Mouse (Mus musculus) embryonic facial prominence, embryonic 13.5 days (tissue): ENCODE data around the gene BC051142. TPM values are rescaled to one million over a fixed set of nuclear protein-coding genes. Genes with fewer than 3 reads are reported as not detected.
"Not testable (repeated sequence)": the region's sequence is repeated elsewhere in the genome, so short reads cannot be mapped to it uniquely, and the experiment has no call there.

Experiments used
- ATAC-seq: fragments of 200-750 bp; cut with Nextera tagmentation; 2 replicates; pipeline ENCODE4 v1.8.0; 2017; ENCODE audit warnings: low read depth; ENCODE audit not compliant: insufficient number of reproducible peaks, insufficient read depth, low FRiP score, low TSS enrichment
- H3K27ac ChIP-seq: fragments of 300-500 bp; sonication (generic); 2 replicates; pipeline ENCODE4 v1.5.1; 2015; ENCODE audit warnings: moderate library complexity, mild to moderate bottlenecking, inconsistent platforms
- H3K27me3 ChIP-seq: fragments of 300-500 bp; sonication (generic); 2 replicates; pipeline ENCODE4 v1.6.1; 2015; ENCODE audit warnings: mild to moderate bottlenecking, inconsistent platforms
- H3K36me3 ChIP-seq: fragments of 300-500 bp; sonication (generic); 2 replicates; pipeline ENCODE4 v1.6.1; 2015; ENCODE audit warnings: mild to moderate bottlenecking, inconsistent platforms
- H3K4me1 ChIP-seq: fragments of 300-500 bp; sonication (generic); 2 replicates; pipeline ENCODE4 v1.6.1; 2015; ENCODE audit warnings: inconsistent platforms
- H3K4me2 ChIP-seq: fragments of 300-500 bp; sonication (generic); 2 replicates; pipeline ENCODE4 v1.6.1; 2015; ENCODE audit warnings: moderate library complexity, mild to moderate bottlenecking, inconsistent platforms
- H3K4me3 ChIP-seq: fragments of 300-500 bp; sonication (generic); 2 replicates; pipeline ENCODE4 v1.5.1; 2015; ENCODE audit warnings: mild to moderate bottlenecking, inconsistent platforms
- H3K9ac ChIP-seq: fragments of 300-500 bp; sonication (generic); 2 replicates; pipeline ENCODE4 v1.6.1; 2015; ENCODE audit warnings: mild to moderate bottlenecking, inconsistent platforms
- H3K9me3 ChIP-seq: fragments of 300-500 bp; sonication (generic); 2 replicates; pipeline ENCODE4 v1.6.1; 2016; ENCODE audit warnings: inconsistent platforms
- WGBS: fragments of 180-500 bp; shearing (Covaris S2); methylation state at CpG from one replicate; pipeline ENCODE4 v1.1.7; 2015; ENCODE audit warnings: mixed read lengths; 5-methylcytosine and 5-hydroxymethylcytosine counted together
- polyA plus RNA-seq: library from polyadenylated mRNA; unstranded; fragments of >200 nt; fragmentation: Nextera tagmentation; extraction: Ambion mirVana; gene quantifications from 2 replicates; pipeline ENCODE4 v1.2.1, GENCODE M21; 2015

Gene BC051142
- polyA plus RNA-seq, 1 experiment from 2014 or later: 0.96 TPM

- Histone ChIP-seq H3K4me3 (no peak overlapping the region), H3K27me3 (no peaks in the 10 kb centered on the region), H3K4me1 (no peaks in the 10 kb centered on the region), H3K9ac (no peak overlapping the region), H3K36me3 (no peaks in the 10 kb centered on the region), H3K4me2 (no peak overlapping the region), H3K9me3 (no peaks in the 10 kb centered on the region), H3K27ac (no peak overlapping the region)
- ATAC-seq: no peak
- 81% methylated on average over 3 of the region's 3 CpGs for WGBS
These were observed 76.4 kb downstream of the BC051142 start for GRCm38 (mm10) chr17:34475060-34475459.

- Histone ChIP-seq H3K9me3 (no peaks in the 10 kb centered on the region), H3K4me1 (no peaks in the 10 kb centered on the region), H3K36me3 (no peaks in the 10 kb centered on the region), H3K27me3 (no peaks in the 10 kb centered on the region), H3K4me3 (no peak overlapping the region), H3K9ac (no peak overlapping the region), H3K4me2 (no peak overlapping the region), H3K27ac (no peak overlapping the region)
- WGBS: 81% methylated on average over 1 of the region's 2 CpGs
- no peak for ATAC-seq
These were observed 77.8 kb downstream of the BC051142 start for GRCm38 (mm10) chr17:34476427-34476826.

GRCm38 (mm10) chr17:34477238-34478013, 78.8 kb downstream of the BC051142 start, which contains the start of gene Btnl4:
Btnl4 (minus strand) TSS chr17:34477318.
- 76% methylated on average over 5 of the region's 5 CpGs for WGBS
- H3K4me3 ChIP-seq, H3K4me2 ChIP-seq, H3K27ac ChIP-seq, ATAC-seq, H3K4me1 ChIP-seq, H3K36me3 ChIP-seq, H3K9ac ChIP-seq, H3K9me3 ChIP-seq, H3K27me3 ChIP-seq: not testable (repeated sequence)

GRCm38 (mm10) chr17:34492796-34493195, 94.2 kb downstream of the BC051142 start:
- 0 out of 2 replicates have a peak, but pooled peaks cover 3% of the 10 kb centered on the region for H3K27me3 ChIP-seq
- no peaks in the 10 kb centered on the region for H3K36me3 ChIP-seq
- no peak overlapping the region for H3K4me2 ChIP-seq
- H3K9ac ChIP-seq: no peak overlapping the region
- no peaks in the 10 kb centered on the region for H3K9me3 ChIP-seq
- H3K4me1 ChIP-seq: no peaks in the 10 kb centered on the region
- no peak overlapping the region for H3K4me3 ChIP-seq
- ATAC-seq: no peak
- H3K27ac ChIP-seq: no peak overlapping the region

GRCm38 (mm10) chr17:34495156-34495555, 96.5 kb downstream of the BC051142 start:
- not testable (repeated sequence) for H3K4me1 ChIP-seq, H3K36me3 ChIP-seq, H3K9ac ChIP-seq, H3K9me3 ChIP-seq, H3K4me3 ChIP-seq, ATAC-seq, H3K27me3 ChIP-seq, H3K27ac ChIP-seq, H3K4me2 ChIP-seq
- WGBS: 81% methylated on average over 2 of the region's 2 CpGs

GRCm38 (mm10) chr17:34496539-34496938, 97.9 kb downstream of the BC051142 start:
- Histone ChIP-seq H3K4me1 (no peaks in the 10 kb centered on the region), H3K27ac (no peak overlapping the region), H3K4me2 (no peak overlapping the region)

GRCm38 (mm10) chr17:34497319-34497718, 98.7 kb downstream of the BC051142 start:
- not testable (repeated sequence) for H3K4me1 ChIP-seq, H3K9ac ChIP-seq, H3K36me3 ChIP-seq, ATAC-seq, H3K4me3 ChIP-seq, H3K4me2 ChIP-seq, H3K27me3 ChIP-seq, H3K27ac ChIP-seq, H3K9me3 ChIP-seq
- WGBS: 65% methylated on average over 3 of the region's 3 CpGs

More at GRCm38 (mm10) chr17:34496539-34496938, 97.9 kb downstream of the BC051142 start:
- Histone ChIP-seq H3K36me3 (no peaks in the 10 kb centered on the region), H3K4me3 (no peak overlapping the region), H3K9me3 (no peaks in the 10 kb centered on the region), H3K27me3 (0 out of 2 replicates have a peak, but pooled peaks cover 3% of the 10 kb centered on the region), H3K9ac (no peak overlapping the region)
- ATAC-seq: no peak
- WGBS: 88% methylated on average over 1 of the region's 2 CpGs

- H3K9ac ChIP-seq, H3K36me3 ChIP-seq, H3K4me1 ChIP-seq, H3K4me2 ChIP-seq, H3K27me3 ChIP-seq, H3K4me3 ChIP-seq, H3K27ac ChIP-seq, H3K9me3 ChIP-seq, ATAC-seq: not testable (repeated sequence)
- 82% methylated on average over 4 of the region's 4 CpGs for WGBS
These were observed 99.1 kb downstream of the BC051142 start for GRCm38 (mm10) chr17:34497726-34498125.

- no peaks in the 10 kb centered on the region for H3K4me1 ChIP-seq
- ATAC-seq: no peak
- no peak overlapping the region for H3K4me2 ChIP-seq
- no peaks in the 10 kb centered on the region for H3K9me3 ChIP-seq
- no peak overlapping the region for H3K27ac ChIP-seq
- H3K27me3 ChIP-seq: no peaks in the 10 kb centered on the region
- no peak overlapping the region for H3K9ac ChIP-seq
- H3K4me3 ChIP-seq: no peak overlapping the region
- no peaks in the 10 kb centered on the region for H3K36me3 ChIP-seq
These were observed 109.0 kb downstream of the BC051142 start for GRCm38 (mm10) chr17:34507591-34507990.

Other genes with a start within 250 kb of the BC051142 start
- 2.0 and 2.6 TPM in 2 replicates for gene H2-DMb1, start 245.7 kb upstream of the BC051142 start, polyA plus RNA-seq
- 8.4 and 9.5 TPM in 2 replicates for gene Tap1, start 211.3 kb upstream of the BC051142 start, polyA plus RNA-seq
- gene Psmb9, start 211.1 kb upstream of the BC051142 start, polyA plus RNA-seq: 2.3 and 3.8 TPM in 2 replicates
- 4.3 and 5.7 TPM in 2 replicates for gene Psmb8, start 201.1 kb upstream of the BC051142 start, polyA plus RNA-seq
- gene Tap2, start 195.3 kb upstream of the BC051142 start, polyA plus RNA-seq: 3.5 and 3.7 TPM in 2 replicates
- not detected in 2 replicates for gene H2-Ob, start 159.9 kb upstream of the BC051142 start, polyA plus RNA-seq
- gene H2-Ab1, start 141.1 kb upstream of the BC051142 start, polyA plus RNA-seq: 5.3 and 5.6 TPM in 2 replicates
- gene H2-Aa, start 111.0 kb upstream of the BC051142 start, polyA plus RNA-seq: 0.73 and 0.98 TPM in 2 replicates
- gene H2-Eb1, start 93.0 kb upstream of the BC051142 start, polyA plus RNA-seq: 1.3 and 3.4 TPM in 2 replicates
- gene H2-Eb2, start 73.2 kb upstream of the BC051142 start, polyA plus RNA-seq: not detected in 2 replicates
- gene Btnl2, start 44.0 kb upstream of the BC051142 start, polyA plus RNA-seq: 0.13 and 0.17 TPM in 2 replicates
- gene Btnl1, start 21.7 kb upstream of the BC051142 start, polyA plus RNA-seq: 0.21 TPM in 1 of 2 replicates, not detected in the other
- not detected in 2 replicates for gene Btnl4, start 78.5 kb downstream of the BC051142 start, polyA plus RNA-seq
- 0.54 TPM in 1 of 2 replicates, not detected in the other for gene Btnl6, start 118.5 kb downstream of the BC051142 start, polyA plus RNA-seq
- gene Notch4, start 165.4 kb downstream of the BC051142 start, polyA plus RNA-seq: 4.4 and 5.0 TPM in 2 replicates
- gene Gpsm3, start 191.0 kb downstream of the BC051142 start, polyA plus RNA-seq: 5.3 and 6.0 TPM in 2 replicates
- gene Pbx2, start 192.4 kb downstream of the BC051142 start, polyA plus RNA-seq: 14.8 and 19.2 TPM in 2 replicates
- 3.6 and 4.2 TPM in 2 replicates for gene Ager, start 199.0 kb downstream of the BC051142 start, polyA plus RNA-seq
- gene Rnf5, start 204.9 kb downstream of the BC051142 start, polyA plus RNA-seq: 130 and 132 TPM in 2 replicates
- 50.7 and 57.5 TPM in 2 replicates for gene Agpat1, start 205.4 kb downstream of the BC051142 start, polyA plus RNA-seq
- gene Egfl8, start 217.2 kb downstream of the BC051142 start, polyA plus RNA-seq: 7.5 and 10.2 TPM in 2 replicates
- 21.6 and 22.2 TPM in 2 replicates for gene Ppt2, start 229.7 kb downstream of the BC051142 start, polyA plus RNA-seq
- 0.55 and 0.78 TPM in 2 replicates for gene Prrt1, start 230.7 kb downstream of the BC051142 start, polyA plus RNA-seq
- 15.0 and 18.0 TPM in 2 replicates for gene Fkbpl, start 245.9 kb downstream of the BC051142 start, polyA plus RNA-seq
- gene Atf6b, start 248.3 kb downstream of the BC051142 start, polyA plus RNA-seq: 97.8 and 106 TPM in 2 replicates